Mouse (Mus musculus): ENCODE measurements around the gene Tspan8. TPM values are rescaled to one million over a fixed set of nuclear protein-coding genes. Genes with fewer than 3 reads are reported as not detected.

Gene Tspan8
- total and polyA plus RNA-seq, 2 experiments from 2014 or later: 0.99 to 2.6 TPM

DNA sequence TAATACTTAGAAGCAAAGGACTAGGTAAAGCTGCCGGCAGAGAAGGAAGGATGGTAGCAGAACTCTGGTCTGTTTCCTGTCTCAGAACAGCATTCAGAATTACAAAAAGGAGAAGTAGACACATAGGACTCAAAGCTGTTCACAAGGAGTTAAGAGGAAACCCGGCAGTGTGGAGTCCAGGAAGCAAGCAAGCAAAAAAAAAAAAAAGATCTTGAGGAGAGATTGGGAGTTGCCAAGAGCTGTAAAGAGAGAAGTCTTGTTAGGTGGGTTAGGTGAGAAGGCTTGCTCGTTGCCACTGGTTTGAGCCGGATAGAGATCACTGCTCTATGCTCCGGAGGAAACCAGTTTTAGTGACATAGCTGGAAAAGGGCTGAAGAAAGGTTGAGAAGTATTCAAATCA lies 10.6 kb upstream of the Tspan8 start:
- ATAC-seq (no peak), DNase-seq (ENCODE audit: low spot score) (no peak)
- TF ChIP-seq CTCF (IDR thresholded peaks at IDR 0.05; ENCODE audit: low read depth): no peak
- H3K4me3 ChIP-seq (ENCODE audit: low read length): no peak overlapping the region
- H3K4me2 ChIP-seq (ENCODE audit: low read depth, low read length): no peak overlapping the region
- 82% methylated on average over 5 of the region's 5 CpGs for WGBS
- no peaks in the 10 kb centered on the region for H3K9me3 ChIP-seq (ENCODE audit: low read length)
- no peaks in the 10 kb centered on the region for H3K36me3 ChIP-seq (ENCODE audit: insufficient read depth, low read length)
- H3K27me3 ChIP-seq (ENCODE audit: insufficient read depth, low read length): no peaks in the 10 kb centered on the region
- no peak overlapping the region for H3K27ac ChIP-seq
- no peak overlapping the region for H3K9ac ChIP-seq (replicated peaks; ENCODE audit: low read length)
- no peaks in the 10 kb centered on the region for H3K4me1 ChIP-seq (ENCODE audit: insufficient read depth, low read length)

GRCm38 (mm10) chr10:115809169-115809568 lies 7.5 kb upstream of the Tspan8 start:
- H3K9ac ChIP-seq (replicated peaks; ENCODE audit: low read length): no peak overlapping the region
- 73% methylated on average over 7 of the region's 7 CpGs for WGBS
- no peak overlapping the region for H3K27ac ChIP-seq
- no peaks in the 10 kb centered on the region for H3K4me1 ChIP-seq (ENCODE audit: insufficient read depth, low read length)
- no peak overlapping the region for H3K4me2 ChIP-seq (ENCODE audit: low read depth, low read length)
- no peak for TF ChIP-seq CTCF (IDR thresholded peaks at IDR 0.05; ENCODE audit: low read depth)
- H3K36me3 ChIP-seq (ENCODE audit: insufficient read depth, low read length): no peaks in the 10 kb centered on the region
- no peaks in the 10 kb centered on the region for H3K9me3 ChIP-seq (ENCODE audit: low read length)
- no peak for ATAC-seq
- DNase-seq (ENCODE audit: low spot score): no peak
- H3K4me3 ChIP-seq (ENCODE audit: low read length): no peak overlapping the region
- H3K27me3 ChIP-seq (ENCODE audit: insufficient read depth, low read length): no peaks in the 10 kb centered on the region

GRCm38 (mm10) chr10:115811519-115811918 lies 5.1 kb upstream of the Tspan8 start:
- Histone ChIP-seq H3K4me2 (ENCODE audit: low read depth, low read length) (no peak overlapping the region), H3K36me3 (ENCODE audit: insufficient read depth, low read length) (no peaks in the 10 kb centered on the region), H3K9me3 (ENCODE audit: low read length) (no peaks in the 10 kb centered on the region), H3K9ac (replicated peaks; ENCODE audit: low read length) (no peak overlapping the region), H3K4me1 (ENCODE audit: insufficient read depth, low read length) (no peaks in the 10 kb centered on the region), H3K27me3 (ENCODE audit: insufficient read depth, low read length) (no peaks in the 10 kb centered on the region), H3K27ac (no peak overlapping the region), H3K4me3 (ENCODE audit: low read length) (no peak overlapping the region)
- no peak for TF ChIP-seq CTCF (IDR thresholded peaks at IDR 0.05; ENCODE audit: low read depth)
- WGBS: 52% methylated on average over 5 of the region's 5 CpGs
- no peak for DNase-seq (ENCODE audit: low spot score)
- no peak for ATAC-seq

DNA sequence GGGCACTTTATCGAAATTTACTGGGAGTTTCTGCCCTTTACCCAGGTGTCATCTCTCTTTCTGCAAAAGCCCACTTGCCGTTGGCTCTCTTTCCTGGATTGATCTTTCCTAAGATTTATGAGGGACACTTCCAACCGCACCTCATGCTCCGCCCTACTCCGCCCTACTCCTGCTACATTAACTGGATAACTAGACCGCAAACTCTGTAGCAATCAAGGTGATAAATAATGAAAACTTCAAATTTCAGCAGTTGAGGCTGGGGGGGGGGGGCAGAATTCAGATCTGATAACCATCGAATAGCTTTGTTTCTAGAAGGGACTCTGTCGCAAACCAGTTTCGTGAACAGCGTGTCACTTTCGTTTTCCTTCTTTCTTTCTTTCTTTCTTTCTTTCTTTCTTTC lies 1.8 kb upstream of the Tspan8 start:
- Histone ChIP-seq H3K36me3 (ENCODE audit: insufficient read depth, low read length) (no peaks in the 10 kb centered on the region), H3K9me3 (ENCODE audit: low read length) (no peaks in the 10 kb centered on the region), H3K4me3 (ENCODE audit: low read length) (no peak overlapping the region), H3K9ac (replicated peaks; ENCODE audit: low read length) (no peak overlapping the region), H3K27ac (no peak overlapping the region), H3K27me3 (ENCODE audit: insufficient read depth, low read length) (no peaks in the 10 kb centered on the region), H3K4me2 (ENCODE audit: low read depth, low read length) (no peak overlapping the region), H3K4me1 (ENCODE audit: insufficient read depth, low read length) (no peaks in the 10 kb centered on the region)
- ATAC-seq: no peak
- TF ChIP-seq CTCF (IDR thresholded peaks at IDR 0.05; ENCODE audit: low read depth): no peak
- DNase-seq (ENCODE audit: low spot score): no peak
- 97% methylated on average over 11 of the region's 11 CpGs for WGBS

DNA sequence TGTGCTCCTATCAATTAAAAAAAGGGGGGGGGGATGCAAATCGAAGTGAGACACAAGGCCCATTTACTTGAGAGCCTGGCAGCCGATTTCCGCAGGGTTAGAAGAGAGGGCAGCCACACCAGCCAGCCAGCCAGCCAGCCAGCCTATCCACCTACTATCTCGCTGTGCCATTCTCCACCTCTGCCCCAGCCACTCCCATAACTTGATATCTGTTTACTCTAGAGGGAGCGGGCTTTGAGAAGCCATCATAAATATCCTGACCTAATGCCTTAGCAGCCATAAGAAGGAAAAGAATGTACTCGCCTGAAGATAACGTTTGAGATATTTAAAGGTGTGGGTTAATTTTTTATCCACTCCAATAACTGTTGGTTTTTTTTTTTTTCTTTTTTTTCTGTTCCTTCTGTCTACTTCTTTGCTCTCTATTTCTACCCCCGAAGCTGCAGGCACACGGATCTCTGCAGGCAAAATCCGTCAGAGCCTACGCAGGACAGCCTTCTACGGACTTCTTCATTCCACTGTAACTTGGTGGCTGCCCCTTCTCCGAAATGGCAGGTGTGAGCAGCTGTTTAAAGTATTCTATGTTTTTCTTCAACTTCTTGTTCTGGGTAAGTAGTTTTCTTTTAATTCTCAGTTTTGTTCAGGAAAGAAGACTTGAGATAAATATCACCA lies 558 bp downstream of the Tspan8 start:
- H3K4me3 ChIP-seq (ENCODE audit: low read length): no peak overlapping the region
- no peak for ATAC-seq
- 76% methylated on average over 13 of the region's 13 CpGs for WGBS
- H3K9me3 ChIP-seq (ENCODE audit: low read length): no peaks in the 10 kb centered on the region
- H3K36me3 ChIP-seq (ENCODE audit: insufficient read depth, low read length): no peaks in the 10 kb centered on the region
- DNase-seq (ENCODE audit: low spot score): no peak
- no peak for TF ChIP-seq CTCF (IDR thresholded peaks at IDR 0.05; ENCODE audit: low read depth)
- H3K27me3 ChIP-seq (ENCODE audit: insufficient read depth, low read length): no peaks in the 10 kb centered on the region
- no peaks in the 10 kb centered on the region for H3K4me1 ChIP-seq (ENCODE audit: insufficient read depth, low read length)
- no peak overlapping the region for H3K4me2 ChIP-seq (ENCODE audit: low read depth, low read length)
- no peak overlapping the region for H3K27ac ChIP-seq
- no peak overlapping the region for H3K9ac ChIP-seq (replicated peaks; ENCODE audit: low read length)

DNA sequence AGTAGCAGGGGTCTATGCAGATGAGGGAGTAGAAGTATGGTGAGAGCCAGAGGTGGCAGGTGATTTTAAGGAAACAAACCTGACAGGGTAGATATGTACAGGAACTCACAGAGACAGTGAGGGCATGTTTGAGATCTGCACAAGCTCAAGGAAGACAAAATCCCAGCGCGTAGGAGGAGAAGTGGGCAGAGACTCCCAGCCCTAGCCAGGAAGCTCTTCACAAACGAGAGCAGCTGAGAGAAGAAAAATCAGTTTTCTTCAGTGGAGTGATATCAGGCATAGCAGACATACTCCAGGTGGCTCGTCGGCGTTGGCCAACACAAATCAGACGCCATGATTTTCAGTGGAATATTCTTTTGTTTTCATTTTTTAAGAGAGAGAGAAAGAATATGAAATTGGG lies 8.7 kb downstream of the Tspan8 start:
- Histone ChIP-seq H3K4me1 (ENCODE audit: insufficient read depth, low read length) (no peaks in the 10 kb centered on the region), H3K27me3 (ENCODE audit: insufficient read depth, low read length) (no peaks in the 10 kb centered on the region), H3K4me2 (ENCODE audit: low read depth, low read length) (no peak overlapping the region), H3K27ac (no peak overlapping the region), H3K9ac (replicated peaks; ENCODE audit: low read length) (no peak overlapping the region), H3K4me3 (ENCODE audit: low read length) (no peak overlapping the region), H3K9me3 (ENCODE audit: low read length) (no peaks in the 10 kb centered on the region), H3K36me3 (ENCODE audit: insufficient read depth, low read length) (no peaks in the 10 kb centered on the region)
- 88% methylated on average over 7 of the region's 7 CpGs for WGBS
- DNase-seq (ENCODE audit: low spot score) (no peak), ATAC-seq (no peak)
- TF ChIP-seq CTCF (IDR thresholded peaks at IDR 0.05; ENCODE audit: low read depth): no peak

DNA sequence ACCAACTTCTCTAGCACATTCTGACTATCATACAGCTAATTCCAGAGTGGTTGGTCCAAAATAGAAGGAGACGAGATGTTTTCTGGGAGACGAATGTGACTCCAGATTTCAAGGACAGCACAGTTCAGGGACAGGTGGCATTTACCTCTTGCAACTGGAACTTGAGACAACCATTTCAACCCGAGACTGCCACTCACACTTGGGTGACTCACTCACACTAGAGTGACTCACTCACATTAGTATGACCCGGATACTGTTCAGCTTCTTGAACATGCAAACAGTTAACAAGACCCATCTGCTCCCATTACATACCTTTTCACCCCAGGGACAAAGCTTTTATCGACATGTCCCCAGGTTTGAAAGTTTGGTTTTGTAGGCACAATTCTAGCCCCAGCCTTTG lies 12.2 kb downstream of the Tspan8 start:
- Histone ChIP-seq H3K9ac (replicated peaks; ENCODE audit: low read length) (no peak overlapping the region), H3K4me3 (ENCODE audit: low read length) (no peak overlapping the region), H3K36me3 (ENCODE audit: insufficient read depth, low read length) (no peaks in the 10 kb centered on the region), H3K9me3 (ENCODE audit: low read length) (no peaks in the 10 kb centered on the region), H3K27ac (no peak overlapping the region), H3K4me1 (ENCODE audit: insufficient read depth, low read length) (no peaks in the 10 kb centered on the region), H3K27me3 (ENCODE audit: insufficient read depth, low read length) (no peaks in the 10 kb centered on the region), H3K4me2 (ENCODE audit: low read depth, low read length) (no peak overlapping the region)
- no peak for TF ChIP-seq CTCF (IDR thresholded peaks at IDR 0.05; ENCODE audit: low read depth)
- DNase-seq (ENCODE audit: low spot score) (no peak), ATAC-seq (no peak)
- WGBS: 93% methylated on average over 5 of the region's 5 CpGs
